24 mouse cellular contexts compared by ENCODE assay signal in genomic region chr3:129799011-129799410, GRCm38 (mm10). TPM values are rescaled to one million over a fixed set of nuclear protein-coding genes. Genes with fewer than 3 reads are reported as not detected.
"Had no signal": no experiment of that assay in that cellular context is flagged by ENCODE, and none has a peak within 500 bp of the region (broad histone marks: within the 10 kb centered on the region; RNA-seq: fewer than 3 reads in every experiment).

No protein-coding gene starts in this region.

- H3K4me1 ChIP-seq: midbrain, embryonic 10.5 days; midbrain, embryonic 12.5 days; neural tube, embryonic 13.5 days; neural tube, embryonic 15.5 days had no signal

- ATAC-seq: midbrain, embryonic 16.5 days had no signal

- H3K9ac ChIP-seq: lung, embryonic 14.5 days; midbrain, embryonic 12.5 days; neural tube, embryonic 13.5 days; neural tube, embryonic 15.5 days had no signal

- H3K9me3 ChIP-seq: midbrain, embryonic 10.5 days; midbrain, embryonic 12.5 days; neural tube, embryonic 13.5 days; neural tube, embryonic 15.5 days had no signal

- H3K27ac ChIP-seq: midbrain, embryonic 10.5 days; midbrain, embryonic 12.5 days; neural tube, embryonic 13.5 days; neural tube, embryonic 15.5 days had no signal

- H3K4me2 ChIP-seq: lung, embryonic 14.5 days; midbrain, embryonic 12.5 days; neural tube, embryonic 13.5 days; neural tube, embryonic 15.5 days had no signal

- H3K36me3 ChIP-seq: midbrain, embryonic 10.5 days; midbrain, embryonic 12.5 days; neural tube, embryonic 13.5 days; neural tube, embryonic 15.5 days had no signal

- H3K4me3 ChIP-seq: midbrain, embryonic 10.5 days; midbrain, embryonic 12.5 days; myocyte; neural tube, embryonic 13.5 days; neural tube, embryonic 15.5 days had no signal

- H3K27me3 ChIP-seq: midbrain, embryonic 12.5 days; neural tube, embryonic 13.5 days; neural tube, embryonic 15.5 days had no signal

- DNase-seq: lung, embryonic 14.5 days; lung, postnatal 10 days; lung, postnatal 4 days; midbrain, embryonic 14.5 days; retina, postnatal 1 day; right cerebral cortex, adult 18-20 months; right cerebral cortex, postnatal 25 days; right cerebral cortex, postnatal 4 days; spleen, adult 18-20 months; thymus, adult 18-20 months; thymus, postnatal 14 days; thymus, postnatal 36 days had no signal

RNA-seq across cellular contexts. Expression of gene Lrit3, which starts 4.8 kb away (rescaled TPM):
- polyA plus RNA-seq: lung, embryonic 14.5 days; lung, embryonic 16.5 days; midbrain, embryonic 10.5 days; midbrain, embryonic 12.5 days; midbrain, embryonic 14.5 days; midbrain, embryonic 16.5 days; myocyte; neural tube, embryonic 11.5 days; neural tube, embryonic 13.5 days; neural tube, embryonic 15.5 days; small intestine, adult 2 months; stomach, embryonic 16.5 days; thymus, postnatal 0 days had no signal

RNA-seq across cellular contexts. Expression of gene Rrh, which starts 23.4 kb away (rescaled TPM):
- polyA plus RNA-seq: lung, embryonic 16.5 days; midbrain, embryonic 12.5 days; myocyte; neural tube, embryonic 11.5 days; neural tube, embryonic 15.5 days; small intestine, adult 2 months; stomach, embryonic 14.5 days; stomach, embryonic 16.5 days; thymus, postnatal 0 days had no signal

RNA-seq across cellular contexts. Expression of gene Cfi, which starts 36.7 kb away (rescaled TPM):
- polyA plus RNA-seq: myocyte; neural tube, embryonic 11.5 days had no signal
